Mouse (Mus musculus) MEL (cell line): Measurements from ENCODE around the gene Cdc14b. TPM values are rescaled to one million over a fixed set of nuclear protein-coding genes. Genes with fewer than 3 reads are reported as not detected.

ENCODE experiments used
- DNase-seq: peaks from one replicate; pipeline ENCODE4 v3.0.0; 2011; ENCODE audit warnings: low read depth, low spot score
- H3K27ac ChIP-seq: 2 replicates; pipeline ENCODE4 v1.5.1; 2012; ENCODE audit warnings: low read depth, mild to moderate bottlenecking, control low read depth, low read length, moderate library complexity; ENCODE audit not compliant: control insufficient read depth
- H3K27me3 ChIP-seq, 2 experiments: fragments of 150-350 bp in 1 of 2; sonication (generic) in 1 of 2; 2 replicates each; pipeline ENCODE4 v1.6.1; 2012; ENCODE audit warnings: low read length in 2 of 2, mild to moderate bottlenecking in 2 of 2, improper control_type of control experiment in 1 of 2, moderate library complexity in 1 of 2; ENCODE audit not compliant: insufficient read depth in 2 of 2, control insufficient read depth in 1 of 2
- H3K36me3 ChIP-seq, 2 experiments: 2 replicates each; pipeline ENCODE4 v1.6.1; 2012 to 2014; ENCODE audit warnings: low read length in 2 of 2, improper control_type of control experiment in 1 of 2, inconsistent platforms in 1 of 2, mild to moderate bottlenecking in 1 of 2; ENCODE audit not compliant: insufficient read depth in 2 of 2, control insufficient read depth in 1 of 2
- H3K4me1 ChIP-seq, 2 experiments: fragments of 150-350 bp in 1 of 2; sonication (generic) in 1 of 2; 2 replicates each; pipeline ENCODE4 v1.6.1; 2012; ENCODE audit warnings: low read length in 2 of 2, improper control_type of control experiment in 1 of 2, mild to moderate bottlenecking in 1 of 2; ENCODE audit not compliant: insufficient read depth in 2 of 2, control insufficient read depth in 1 of 2
- H3K4me3 ChIP-seq, 2 experiments: fragments of 150-350 bp in 1 of 2; sonication (generic) in 1 of 2; 2 replicates each; pipeline ENCODE4 v1.5.1; 2012; ENCODE audit warnings: low read depth in 2 of 2, low read length in 2 of 2, mild to moderate bottlenecking in 2 of 2, moderate library complexity in 2 of 2, control low read depth in 1 of 2, improper control_type of control experiment in 1 of 2; ENCODE audit not compliant: control insufficient read depth in 1 of 2, insufficient read depth in 1 of 2
- H3K79me2 ChIP-seq: 2 replicates; pipeline ENCODE4 v1.6.1; 2012; ENCODE audit warnings: mild to moderate bottlenecking, low read length, moderate library complexity; ENCODE audit not compliant: control insufficient read depth, poor library complexity, insufficient read depth
- H3K9ac ChIP-seq: 2 replicates; pipeline ENCODE4 v1.6.1; 2012; ENCODE audit warnings: low read depth, mild to moderate bottlenecking, control low read depth, low read length, moderate library complexity; ENCODE audit not compliant: control insufficient read depth, poor library complexity, severe bottlenecking
- H3K9me3 ChIP-seq: fragments of 150-350 bp; sonication (generic); replicated peaks from 2 replicates; pipeline ENCODE4 v1.6.1; 2012; ENCODE audit warnings: mild to moderate bottlenecking, low read length, improper control_type of control experiment, moderate library complexity; ENCODE audit not compliant: insufficient read depth
- BHLHE40 ChIP-seq: IDR thresholded peaks from 2 replicates; pipeline ENCODE4 v1.6.1; 2012; ENCODE audit warnings: low read depth, mild to moderate bottlenecking, inconsistent platforms, low read length, improper control_type of control experiment, borderline replicate concordance
- CHD1 ChIP-seq: IDR thresholded peaks from 2 replicates; pipeline ENCODE4 v1.6.1; 2012; ENCODE audit warnings: low read depth, mild to moderate bottlenecking, inconsistent platforms, low read length, improper control_type of control experiment
- CHD2 ChIP-seq: IDR thresholded peaks from 2 replicates; pipeline ENCODE4 v1.6.1; 2011; ENCODE audit warnings: low read length, improper control_type of control experiment
- CTCF ChIP-seq, 3 experiments: IDR thresholded peaks in 2 of 3; conservative IDR thresholded peaks in 1 of 3; 2 replicates each; pipeline ENCODE4 v1.5.1; 2011 to 2012; ENCODE audit warnings: low read length in 3 of 3, low read depth in 2 of 3, mild to moderate bottlenecking in 2 of 3, improper control_type of control experiment in 1 of 3, inconsistent platforms in 1 of 3, mixed read lengths in 1 of 3, moderate library complexity in 1 of 3; ENCODE audit not compliant: control insufficient read depth in 1 of 3, insufficient read depth in 1 of 3, poor library complexity in 1 of 3, severe bottlenecking in 1 of 3
- E2F4 ChIP-seq: IDR thresholded peaks from 2 replicates; pipeline ENCODE4 v1.6.1; 2011; ENCODE audit warnings: low read depth, low read length, improper control_type of control experiment, borderline replicate concordance
- ELF1 ChIP-seq: IDR thresholded peaks from 2 replicates; pipeline ENCODE4 v1.6.1; 2014; ENCODE audit warnings: low read depth, mild to moderate bottlenecking, inconsistent platforms, low read length, improper control_type of control experiment, moderate library complexity
- EP300 ChIP-seq, 2 experiments: IDR thresholded peaks; 2 replicates each; pipeline ENCODE4 v1.6.1; 2011; ENCODE audit warnings: improper control_type of control experiment in 2 of 2, low read length in 2 of 2, low read depth in 1 of 2, mild to moderate bottlenecking in 1 of 2
- ETS1 ChIP-seq: IDR thresholded peaks from 2 replicates; pipeline ENCODE4 v1.6.1; 2012; ENCODE audit warnings: low read depth, mild to moderate bottlenecking, inconsistent platforms, low read length, improper control_type of control experiment, moderate library complexity
- GATA1 ChIP-seq: IDR thresholded peaks from 2 replicates; pipeline ENCODE4 v1.6.1; 2011; ENCODE audit warnings: low read depth, low read length, improper control_type of control experiment
- HCFC1 ChIP-seq: IDR thresholded peaks from 2 replicates; pipeline ENCODE4 v1.6.1; 2012; ENCODE audit warnings: low read depth, mild to moderate bottlenecking, inconsistent platforms, low read length, improper control_type of control experiment, moderate library complexity
- JUND ChIP-seq: IDR thresholded peaks from 2 replicates; pipeline ENCODE4 v1.6.1; 2011; ENCODE audit warnings: low read depth, mild to moderate bottlenecking, improper control_type of control experiment, low read length
- KAT2A ChIP-seq: conservative IDR thresholded peaks from 2 replicates; pipeline ENCODE4 v1.6.1; 2012; ENCODE audit warnings: low read depth, low read length, improper control_type of control experiment, inconsistent platforms
- MAFK ChIP-seq: IDR thresholded peaks from 2 replicates; pipeline ENCODE4 v1.6.1; 2011; ENCODE audit warnings: low read depth, mild to moderate bottlenecking, low read length, improper control_type of control experiment, borderline replicate concordance
- MAX ChIP-seq: IDR thresholded peaks from 2 replicates; pipeline ENCODE4 v1.6.1; 2011; ENCODE audit warnings: low read length, improper control_type of control experiment
- MAZ ChIP-seq: IDR thresholded peaks from 2 replicates; pipeline ENCODE4 v1.6.1; 2012; ENCODE audit warnings: low read depth, mild to moderate bottlenecking, inconsistent platforms, low read length, improper control_type of control experiment
- MEF2A ChIP-seq: IDR thresholded peaks from 2 replicates; pipeline ENCODE4 v1.6.1; 2014; ENCODE audit warnings: low read depth, mild to moderate bottlenecking, inconsistent platforms, low read length, improper control_type of control experiment; ENCODE audit not compliant: poor library complexity, insufficient replicate concordance, severe bottlenecking; ENCODE audit errors: extremely low read depth
- MXI1 ChIP-seq: IDR thresholded peaks from 2 replicates; pipeline ENCODE4 v1.6.1; 2011; ENCODE audit warnings: mild to moderate bottlenecking, low read depth, low read length, improper control_type of control experiment
- MYC ChIP-seq: IDR thresholded peaks from 2 replicates; pipeline ENCODE4 v1.6.1; 2011; ENCODE audit warnings: low read depth, mild to moderate bottlenecking, low read length, improper control_type of control experiment, moderate library complexity
- NELFE ChIP-seq: IDR thresholded peaks from 2 replicates; pipeline ENCODE4 v1.6.1; 2011; ENCODE audit warnings: low read depth, low read length, improper control_type of control experiment
- NRF1 ChIP-seq: IDR thresholded peaks from 2 replicates; pipeline ENCODE4 v1.6.1; 2014; ENCODE audit warnings: low read depth, mild to moderate bottlenecking, inconsistent platforms, low read length, improper control_type of control experiment, moderate library complexity; ENCODE audit not compliant: poor library complexity, insufficient read depth, severe bottlenecking
- POLR2A ChIP-seq, 2 experiments: IDR thresholded peaks; 2 replicates each; pipeline ENCODE4 v1.6.1; 2011 to 2012; ENCODE audit warnings: low read length in 2 of 2, mild to moderate bottlenecking in 2 of 2, control low read depth in 1 of 2, improper control_type of control experiment in 1 of 2, low read depth in 1 of 2, moderate library complexity in 1 of 2; ENCODE audit not compliant: control insufficient read depth in 1 of 2, insufficient read depth in 1 of 2, poor library complexity in 1 of 2
- POLR2AphosphoS2 ChIP-seq: IDR thresholded peaks from 2 replicates; pipeline ENCODE4 v1.6.1; 2011; ENCODE audit warnings: low read length, improper control_type of control experiment
- POLR2AphosphoS5 ChIP-seq: IDR thresholded peaks from 2 replicates; pipeline ENCODE4 v1.6.1; 2012; ENCODE audit warnings: low read depth, borderline replicate concordance, mild to moderate bottlenecking, inconsistent platforms, low read length, moderate library complexity, mixed read lengths
- RAD21 ChIP-seq: IDR thresholded peaks from 2 replicates; pipeline ENCODE4 v1.6.1; 2011; ENCODE audit warnings: mild to moderate bottlenecking, low read depth, low read length, improper control_type of control experiment
- RCOR1 ChIP-seq: IDR thresholded peaks from 2 replicates; pipeline ENCODE4 v1.6.1; 2012; ENCODE audit warnings: low read depth, mild to moderate bottlenecking, inconsistent platforms, low read length, improper control_type of control experiment
- SIN3A ChIP-seq: IDR thresholded peaks from 2 replicates; pipeline ENCODE4 v1.6.1; 2012; ENCODE audit warnings: low read length, improper control_type of control experiment, inconsistent platforms
- SMC3 ChIP-seq: IDR thresholded peaks from 2 replicates; pipeline ENCODE4 v1.6.1; 2011; ENCODE audit warnings: low read depth, low read length, improper control_type of control experiment
- TAL1 ChIP-seq: IDR thresholded peaks from 2 replicates; pipeline ENCODE4 v1.6.1; 2012; ENCODE audit warnings: mild to moderate bottlenecking, inconsistent platforms, low read length, moderate library complexity, mixed read lengths
- TBP ChIP-seq: IDR thresholded peaks from 2 replicates; pipeline ENCODE4 v1.8.0; 2011; ENCODE audit warnings: low read depth, low read length, improper control_type of control experiment
- TCF12 ChIP-seq: IDR thresholded peaks from 2 replicates; pipeline ENCODE4 v1.6.1; 2014; ENCODE audit warnings: low read depth, mild to moderate bottlenecking, inconsistent platforms, low read length, improper control_type of control experiment, moderate library complexity
- UBTF ChIP-seq: IDR thresholded peaks from 2 replicates; pipeline ENCODE4 v1.6.1; 2012; ENCODE audit warnings: low read depth, mild to moderate bottlenecking, inconsistent platforms, low read length, improper control_type of control experiment, moderate library complexity, borderline replicate concordance; ENCODE audit not compliant: insufficient read depth
- USF1 ChIP-seq: IDR thresholded peaks from 2 replicates; pipeline ENCODE4 v1.6.1; 2014; ENCODE audit warnings: low read depth, mild to moderate bottlenecking, inconsistent platforms, low read length, improper control_type of control experiment, moderate library complexity
- USF2 ChIP-seq, 2 experiments: IDR thresholded peaks; 2 replicates each; pipeline ENCODE4 v1.6.1; 2011 to 2012; ENCODE audit warnings: improper control_type of control experiment in 2 of 2, low read length in 2 of 2, borderline replicate concordance in 1 of 2, inconsistent platforms in 1 of 2, low read depth in 1 of 2, mild to moderate bottlenecking in 1 of 2; ENCODE audit not compliant: insufficient read depth in 1 of 2
- ZC3H11A ChIP-seq: IDR thresholded peaks from 2 replicates; pipeline ENCODE4 v1.6.1; 2012; ENCODE audit warnings: low read depth, mild to moderate bottlenecking, inconsistent platforms, low read length, improper control_type of control experiment
- ZKSCAN1 ChIP-seq: IDR thresholded peaks from 2 replicates; pipeline ENCODE4 v1.6.1; 2012; ENCODE audit warnings: low read depth, mild to moderate bottlenecking, inconsistent platforms, low read length, improper control_type of control experiment, moderate library complexity
- ZMIZ1 ChIP-seq: IDR thresholded peaks from 2 replicates; pipeline ENCODE4 v1.6.1; 2012; ENCODE audit warnings: low read depth, mild to moderate bottlenecking, inconsistent platforms, low read length, improper control_type of control experiment, moderate library complexity
- ZNF384 ChIP-seq: IDR thresholded peaks from 2 replicates; pipeline ENCODE4 v1.6.1; 2012; ENCODE audit warnings: low read depth, mild to moderate bottlenecking, inconsistent platforms, low read length, improper control_type of control experiment
- polyA plus RNA-seq, 2 experiments: library from polyadenylated mRNA; stranded (reverse) in 1 of 2; unstranded in 1 of 2; fragments of >175 nt in 1 of 2; fragments of >200 nt in 1 of 2; gene quantifications; 2 replicates each; pipeline versions ENCODE4 v1.2.1 to v1.2.4; 2012; ENCODE audit warnings: low replicate concordance in 2 of 2, low read depth in 1 of 2; ENCODE audit not compliant: insufficient read length in 2 of 2, insufficient read depth in 1 of 2, missing spikeins in 1 of 2
- total RNA-seq: library from RNA; depleted of rRNA; stranded (reverse); fragments of 300-350 nt; gene quantifications from 2 replicates; pipeline ENCODE4 v1.2.3, GENCODE M21; 2012

Gene Cdc14b
- total and polyA plus RNA-seq, 3 experiments, result 18.7 to 28.3 TPM; not detected in 1

GRCm38 (mm10) chr13:64248161-64248774 lies 26.8 kb downstream of the Cdc14b start:
- DNase-seq, result peak; percentile 83
- Histone ChIP-seq H3K27ac (peak overlapping the region; percentile 53), H3K4me1 (peaks cover 13 to 23% of the 10 kb centered on the region in 2 experiments)
- TF ChIP-seq USF1 (no peak), E2F4 (no peak), POLR2A (IDR thresholded peaks at IDR 0.05; ENCODE audit: control insufficient read depth in 1 of 2, insufficient read depth in 1 of 2, low read depth in 1 of 2, low read length in 2 of 2, poor library complexity in 1 of 2) (no peak; a peak in 1 of 4 replicates), MXI1 (peak; percentile 97), HCFC1 (no peak), ZMIZ1 (0 out of 2 replicates have a peak, but pooled peaks have one; percentile 45), KAT2A (no peak), UBTF (no peak), SIN3A (peak; percentile 93), ZKSCAN1 (no peak), TAL1 (no peak), RCOR1 (no peak), RAD21 (no peak), EP300 (IDR thresholded peaks at IDR 0.05; ENCODE audit: low read depth in 1 of 2, low read length in 2 of 2) (no peak), POLR2AphosphoS2 (no peak), CTCF (IDR thresholded peaks at IDR 0.05 in 2 of 3, conservative IDR thresholded peaks at IDR 0.05 in 1 of 3; ENCODE audit: control insufficient read depth in 1 of 3, insufficient read depth in 1 of 3, low read depth in 2 of 3, low read length in 3 of 3, poor library complexity in 1 of 3, severe bottlenecking in 1 of 3) (no peak), MYC (no peak), ETS1 (0 out of 2 replicates have a peak, but pooled peaks have one; percentile 15), MAZ (no peak), USF2 (IDR thresholded peaks at IDR 0.05; ENCODE audit: borderline replicate concordance in 1 of 2, insufficient read depth in 1 of 2, low read depth in 1 of 2, low read length in 2 of 2) (no peak), JUND (no peak), ELF1 (peak; percentile 90), NRF1 (no peak), POLR2AphosphoS5 (no peak), ZC3H11A (no peak), MAFK (no peak), SMC3 (no peak), BHLHE40 (no peak), TCF12 (0 out of 2 replicates have a peak, but pooled peaks have one; percentile 3), CHD1 (no peak), TBP (no peak), MAX (0 out of 2 replicates have a peak, but pooled peaks have one; percentile 29), CHD2 (no peak), GATA1 (no peak), NELFE (no peak), ZNF384 (peak; percentile 90), MEF2A (no peak)

More at GRCm38 (mm10) chr13:64248161-64248774, 26.8 kb downstream of the Cdc14b start:
- Histone ChIP-seq H3K9ac (peak overlapping the region; percentile 84), H3K36me3 (peaks cover 0 to 27% of the 10 kb centered on the region in 2 experiments; a peak in 2 of 4 replicates), H3K27me3 (no peaks in the 10 kb centered on the region), H3K9me3 (no peaks in the 10 kb centered on the region), H3K79me2 (peaks cover 15% of the 10 kb centered on the region), H3K4me3 (peak overlapping the region; percentile 57 to 83)
